Mouse (Mus musculus) stomach, embryonic 16.5 days (tissue): Measurements from ENCODE around the gene F2rl1. TPM values are rescaled to one million over a fixed set of nuclear protein-coding genes. Genes with fewer than 3 reads are reported as not detected.
A peak's percentile ranks its signal among the peaks of the same experiment; 100 is the strongest.

Source experiments
- ATAC-seq: fragments of 200-750 bp; cut with Nextera tagmentation; 2 replicates; pipeline ENCODE4 v1.8.0; 2017; ENCODE audit warnings: moderate number of reproducible peaks, moderate TSS enrichment; ENCODE audit not compliant: insufficient read depth, low FRiP score
- H3K27ac ChIP-seq: fragments of 300-500 bp; sonication (generic); 2 replicates; pipeline ENCODE4 v1.5.1; 2014; ENCODE audit warnings: low read length
- H3K27me3 ChIP-seq: fragments of 300-500 bp; sonication (generic); 2 replicates; pipeline ENCODE4 v1.6.1; 2014; ENCODE audit warnings: low read length, control low read depth, mixed read lengths; ENCODE audit not compliant: control insufficient read depth, insufficient read depth
- H3K36me3 ChIP-seq: fragments of 300-500 bp; sonication (generic); 2 replicates; pipeline ENCODE4 v1.6.1; 2014; ENCODE audit warnings: low read length; ENCODE audit not compliant: control insufficient read depth, insufficient read depth
- H3K4me1 ChIP-seq: fragments of 300-500 bp; sonication (generic); 2 replicates; pipeline ENCODE4 v1.6.1; 2014; ENCODE audit warnings: low read length, control low read depth, mixed read lengths; ENCODE audit not compliant: control insufficient read depth, insufficient read depth
- H3K4me2 ChIP-seq: fragments of 300-500 bp; sonication (generic); 2 replicates; pipeline ENCODE4 v1.6.1; 2014; ENCODE audit warnings: low read depth, low read length, mixed read lengths
- H3K4me3 ChIP-seq: fragments of 300-500 bp; sonication (generic); replicated peaks from 2 replicates; pipeline ENCODE4 v1.5.1; 2014; ENCODE audit warnings: mild to moderate bottlenecking, low read length
- H3K9ac ChIP-seq: fragments of 300-500 bp; sonication (generic); 2 replicates; pipeline ENCODE4 v1.6.1; 2014; ENCODE audit warnings: low read length
- H3K9me3 ChIP-seq: fragments of 300-500 bp; sonication (generic); replicated peaks from 2 replicates; pipeline ENCODE4 v1.6.1; 2016; ENCODE audit warnings: low read length, control low read depth; ENCODE audit not compliant: control insufficient read depth
- WGBS: fragments of 180-500 bp; shearing (Covaris S2); extraction: QIAGEN DNeasy Blood & Tissue Kit; methylation state at CpG from one replicate; pipeline ENCODE4 v1.1.7; 2014; 5-methylcytosine and 5-hydroxymethylcytosine counted together
- polyA plus RNA-seq: library from polyadenylated mRNA; unstranded; fragments of >200 nt; fragmentation: Nextera tagmentation; extraction: Ambion mirVana; gene quantifications from 2 replicates; pipeline ENCODE4 v1.2.1, GENCODE M21; 2015

F2rl1 gene
- polyA plus RNA-seq, 1 experiment from 2014 or later = 14.9 TPM

GRCm38 (mm10) chr13:95550636-95551370 is 25.8 kb upstream of the F2rl1 start:
- Histone ChIP-seq H3K27me3 (no peaks in the 10 kb centered on the region), H3K4me2 (no peak overlapping the region), H3K9ac (no peak overlapping the region), H3K27ac (no peak overlapping the region), H3K9me3 (no peaks in the 10 kb centered on the region), H3K4me1 (peaks cover 26% of the 10 kb centered on the region), H3K4me3 (no peak overlapping the region), H3K36me3 (no peaks in the 10 kb centered on the region)
- WGBS = 49% methylated on average over 2 of the region's 2 CpGs
- ATAC-seq = no peak

GRCm38 (mm10) chr13:95549421-95549820 is 24.4 kb upstream of the F2rl1 start:
- peak overlapping the region; percentile 51 for H3K4me2 ChIP-seq

GRCm38 (mm10) chr13:95548856-95549255 is 23.8 kb upstream of the F2rl1 start:
- 5% methylated on average over 6 of the region's 6 CpGs for WGBS
- Histone ChIP-seq H3K27ac (peak overlapping the region; percentile 73; the same call in 1 of the 2 replicates), H3K4me3 (peak overlapping the region; percentile 39), H3K4me1 (peaks cover 26% of the 10 kb centered on the region), H3K36me3 (no peaks in the 10 kb centered on the region), H3K9me3 (no peaks in the 10 kb centered on the region), H3K4me2 (peak overlapping the region; percentile 51), H3K9ac (no peak overlapping the region), H3K27me3 (no peaks in the 10 kb centered on the region)
- peak; percentile 38; the same call in 1 of the 2 replicates for ATAC-seq

More at GRCm38 (mm10) chr13:95549421-95549820, 24.4 kb upstream of the F2rl1 start:
- Histone ChIP-seq H3K4me1 (peaks cover 26% of the 10 kb centered on the region), H3K27ac (peak overlapping the region; percentile 59), H3K9ac (no peak overlapping the region; the same call in 1 of the 2 replicates), H3K9me3 (no peaks in the 10 kb centered on the region), H3K27me3 (no peaks in the 10 kb centered on the region), H3K36me3 (no peaks in the 10 kb centered on the region), H3K4me3 (no peak overlapping the region; the same call in 1 of the 2 replicates)
- WGBS = 17% methylated on average over 3 of the region's 3 CpGs
- no peak for ATAC-seq

- H3K27me3 ChIP-seq = no peaks in the 10 kb centered on the region
- peak overlapping the region; percentile 39 for H3K4me3 ChIP-seq
- peak; percentile 72 for ATAC-seq
- no peaks in the 10 kb centered on the region for H3K9me3 ChIP-seq
- peak overlapping the region; percentile 51 for H3K4me2 ChIP-seq
- H3K27ac ChIP-seq = peak overlapping the region; percentile 73
- WGBS = 14% methylated on average over 20 of the region's 20 CpGs
- H3K36me3 ChIP-seq = no peaks in the 10 kb centered on the region
- H3K4me1 ChIP-seq = peaks cover 26% of the 10 kb centered on the region
- H3K9ac ChIP-seq = no peak overlapping the region
Measured at GRCm38 (mm10) chr13:95548291-95548789, 23.3 kb upstream of the F2rl1 start.

GRCm38 (mm10) chr13:95547090-95547611 is 22.1 kb upstream of the F2rl1 start:
- Histone ChIP-seq H3K36me3 (no peaks in the 10 kb centered on the region), H3K9ac (no peak overlapping the region), H3K9me3 (no peaks in the 10 kb centered on the region), H3K4me3 (no peak overlapping the region), H3K4me1 (peaks cover 26% of the 10 kb centered on the region), H3K27me3 (no peaks in the 10 kb centered on the region), H3K27ac (peak overlapping the region; percentile 73; the same call in 1 of the 2 replicates), H3K4me2 (no peak overlapping the region)
- 35% methylated on average over 12 of the region's 12 CpGs for WGBS
- ATAC-seq = peak; percentile 30; the same call in 1 of the 2 replicates

GRCm38 (mm10) chr13:95546251-95546650 is 21.2 kb upstream of the F2rl1 start:
- no peak overlapping the region for H3K27ac ChIP-seq
- H3K36me3 ChIP-seq = no peaks in the 10 kb centered on the region
- H3K27me3 ChIP-seq = no peaks in the 10 kb centered on the region
- no peak overlapping the region for H3K9ac ChIP-seq
- H3K4me3 ChIP-seq = no peak overlapping the region
- H3K4me2 ChIP-seq = no peak overlapping the region
- H3K4me1 ChIP-seq = peaks cover 26% of the 10 kb centered on the region
- WGBS = 37% methylated on average over 6 of the region's 6 CpGs
- ATAC-seq = no peak
- H3K9me3 ChIP-seq = no peaks in the 10 kb centered on the region

GRCm38 (mm10) chr13:95545729-95546186 is 20.7 kb upstream of the F2rl1 start:
- no peaks in the 10 kb centered on the region for H3K9me3 ChIP-seq
- ATAC-seq = no peak
- H3K4me2 ChIP-seq = no peak overlapping the region
- no peak overlapping the region for H3K27ac ChIP-seq
- no peaks in the 10 kb centered on the region for H3K36me3 ChIP-seq
- WGBS = 53% methylated on average over 7 of the region's 7 CpGs
- H3K9ac ChIP-seq = no peak overlapping the region
- H3K27me3 ChIP-seq = no peaks in the 10 kb centered on the region
- H3K4me1 ChIP-seq = peaks cover 26% of the 10 kb centered on the region
- no peak overlapping the region for H3K4me3 ChIP-seq

GRCm38 (mm10) chr13:95538021-95538420 is 13.0 kb upstream of the F2rl1 start:
- no peaks in the 10 kb centered on the region for H3K9me3 ChIP-seq
- H3K27me3 ChIP-seq = no peaks in the 10 kb centered on the region
- H3K27ac ChIP-seq = no peak overlapping the region
- no peak for ATAC-seq
- no peak overlapping the region for H3K9ac ChIP-seq
- H3K4me3 ChIP-seq = no peak overlapping the region
- H3K4me1 ChIP-seq = peaks cover 21% of the 10 kb centered on the region
- no peaks in the 10 kb centered on the region for H3K36me3 ChIP-seq
- 76% methylated on average over 5 of the region's 5 CpGs for WGBS
- H3K4me2 ChIP-seq = no peak overlapping the region

- peak overlapping the region; percentile 51 for H3K27ac ChIP-seq
- 37% methylated on average over 5 of the region's 5 CpGs for WGBS
Measured at GRCm38 (mm10) chr13:95536117-95536493, 11.1 kb upstream of the F2rl1 start.

More at GRCm38 (mm10) chr13:95536117-95536493, 11.1 kb upstream of the F2rl1 start:
- Histone ChIP-seq H3K4me2 (peak overlapping the region; percentile 10; the same call in 1 of the 2 replicates), H3K9ac (no peak overlapping the region), H3K36me3 (no peaks in the 10 kb centered on the region), H3K9me3 (no peaks in the 10 kb centered on the region), H3K4me1 (peaks cover 21% of the 10 kb centered on the region), H3K27me3 (no peaks in the 10 kb centered on the region), H3K4me3 (no peak overlapping the region)
- ATAC-seq = no peak
